Mouse (Mus musculus): Measurements from ENCODE around the gene Syn3. TPM values are rescaled to one million over a fixed set of nuclear protein-coding genes. Genes with fewer than 3 reads are reported as not detected.

The Syn3 gene
- total and polyA plus RNA-seq, 2 experiments from 2014 or later, result 18.3 to 67.4 TPM

- no peak overlapping the region for H3K4me2 ChIP-seq (ENCODE audit: low read depth, low read length)
- H3K36me3 ChIP-seq (ENCODE audit: insufficient read depth, low read length), result no peaks in the 10 kb centered on the region
- no peak overlapping the region for H3K4me3 ChIP-seq (ENCODE audit: low read length)
- H3K9me3 ChIP-seq (ENCODE audit: low read length), result no peaks in the 10 kb centered on the region
- H3K27ac ChIP-seq, result no peak overlapping the region
- H3K4me1 ChIP-seq (ENCODE audit: insufficient read depth, low read length), result no peaks in the 10 kb centered on the region
- DNase-seq (ENCODE audit: low spot score) (no peak), ATAC-seq (no peak)
- no peak overlapping the region for H3K9ac ChIP-seq (replicated peaks; ENCODE audit: low read length)
- no peak for TF ChIP-seq CTCF (IDR thresholded peaks at IDR 0.05; ENCODE audit: low read depth)
- no peaks in the 10 kb centered on the region for H3K27me3 ChIP-seq (ENCODE audit: insufficient read depth, low read length)
- WGBS, result 84% methylated on average over 3 of the region's 3 CpGs
Measured at GRCm38 (mm10) chr10:86242721-86243120, 256.0 kb downstream of the Syn3 start.

GRCm38 (mm10) chr10:86230006-86230405, 268.7 kb downstream of the Syn3 start:
- DNase-seq (ENCODE audit: low spot score), result no peak
- H3K9ac ChIP-seq (replicated peaks; ENCODE audit: low read length), result no peak overlapping the region
- H3K4me3 ChIP-seq (ENCODE audit: low read length), result no peak overlapping the region
- no peak overlapping the region for H3K4me2 ChIP-seq (ENCODE audit: low read depth, low read length)
- ATAC-seq, result no peak
- WGBS, result 76% methylated on average over 6 of the region's 6 CpGs
- H3K36me3 ChIP-seq (ENCODE audit: insufficient read depth, low read length), result no peaks in the 10 kb centered on the region
- no peaks in the 10 kb centered on the region for H3K27me3 ChIP-seq (ENCODE audit: insufficient read depth, low read length)
- no peaks in the 10 kb centered on the region for H3K4me1 ChIP-seq (ENCODE audit: insufficient read depth, low read length)
- no peak for TF ChIP-seq CTCF (IDR thresholded peaks at IDR 0.05; ENCODE audit: low read depth)
- H3K27ac ChIP-seq, result no peak overlapping the region
- H3K9me3 ChIP-seq (ENCODE audit: low read length), result no peaks in the 10 kb centered on the region

GRCm38 (mm10) chr10:86225480-86225879, 273.2 kb downstream of the Syn3 start:
- DNase-seq (ENCODE audit: low spot score), result no peak
- no peak overlapping the region for H3K4me3 ChIP-seq (ENCODE audit: low read length)

GRCm38 (mm10) chr10:86218984-86219383, 279.7 kb downstream of the Syn3 start:
- Histone ChIP-seq H3K4me1 (ENCODE audit: insufficient read depth, low read length) (no peaks in the 10 kb centered on the region), H3K36me3 (ENCODE audit: insufficient read depth, low read length) (no peaks in the 10 kb centered on the region), H3K9ac (replicated peaks; ENCODE audit: low read length) (no peak overlapping the region), H3K9me3 (ENCODE audit: low read length) (no peaks in the 10 kb centered on the region), H3K27ac (no peak overlapping the region), H3K27me3 (ENCODE audit: insufficient read depth, low read length) (no peaks in the 10 kb centered on the region), H3K4me3 (ENCODE audit: low read length) (no peak overlapping the region), H3K4me2 (ENCODE audit: low read depth, low read length) (no peak overlapping the region)
- TF ChIP-seq CTCF (IDR thresholded peaks at IDR 0.05; ENCODE audit: low read depth), result no peak
- 90% methylated on average over 3 of the region's 3 CpGs for WGBS
- no peak for ATAC-seq
- DNase-seq (ENCODE audit: low spot score), result no peak

More at GRCm38 (mm10) chr10:86225480-86225879, 273.2 kb downstream of the Syn3 start:
- no peaks in the 10 kb centered on the region for H3K27me3 ChIP-seq (ENCODE audit: insufficient read depth, low read length)
- H3K9ac ChIP-seq (replicated peaks; ENCODE audit: low read length), result no peak overlapping the region
- no peaks in the 10 kb centered on the region for H3K4me1 ChIP-seq (ENCODE audit: insufficient read depth, low read length)
- no peak overlapping the region for H3K4me2 ChIP-seq (ENCODE audit: low read depth, low read length)
- no peaks in the 10 kb centered on the region for H3K9me3 ChIP-seq (ENCODE audit: low read length)
- TF ChIP-seq CTCF (IDR thresholded peaks at IDR 0.05; ENCODE audit: low read depth), result no peak
- H3K36me3 ChIP-seq (ENCODE audit: insufficient read depth, low read length), result no peaks in the 10 kb centered on the region
- ATAC-seq, result no peak
- WGBS, result 92% methylated on average over 3 of the region's 3 CpGs
- no peak overlapping the region for H3K27ac ChIP-seq

- Histone ChIP-seq H3K9ac (replicated peaks; ENCODE audit: low read length) (no peak overlapping the region), H3K27me3 (ENCODE audit: insufficient read depth, low read length) (no peaks in the 10 kb centered on the region), H3K36me3 (ENCODE audit: insufficient read depth, low read length) (no peaks in the 10 kb centered on the region), H3K4me2 (ENCODE audit: low read depth, low read length) (no peak overlapping the region), H3K4me3 (ENCODE audit: low read length) (no peak overlapping the region), H3K4me1 (ENCODE audit: insufficient read depth, low read length) (no peaks in the 10 kb centered on the region), H3K9me3 (ENCODE audit: low read length) (no peaks in the 10 kb centered on the region), H3K27ac (no peak overlapping the region)
- WGBS, result 90% methylated on average over 2 of the region's 2 CpGs
- no peak for TF ChIP-seq CTCF (IDR thresholded peaks at IDR 0.05; ENCODE audit: low read depth)
- ATAC-seq, result no peak
- DNase-seq (ENCODE audit: low spot score), result no peak
Measured at GRCm38 (mm10) chr10:86216836-86217235, 281.9 kb downstream of the Syn3 start.

GRCm38 (mm10) chr10:86212062-86212461, 286.6 kb downstream of the Syn3 start:
- no peaks in the 10 kb centered on the region for H3K4me1 ChIP-seq (ENCODE audit: insufficient read depth, low read length)
- 89% methylated on average over 4 of the region's 4 CpGs for WGBS
- no peak overlapping the region for H3K27ac ChIP-seq
- H3K9me3 ChIP-seq (ENCODE audit: low read length), result no peaks in the 10 kb centered on the region
- H3K36me3 ChIP-seq (ENCODE audit: insufficient read depth, low read length), result no peaks in the 10 kb centered on the region
- H3K27me3 ChIP-seq (ENCODE audit: insufficient read depth, low read length), result no peaks in the 10 kb centered on the region
- H3K4me3 ChIP-seq (ENCODE audit: low read length), result no peak overlapping the region
- DNase-seq (ENCODE audit: low spot score) (no peak), ATAC-seq (no peak)
- no peak overlapping the region for H3K9ac ChIP-seq (replicated peaks; ENCODE audit: low read length)
- TF ChIP-seq CTCF (IDR thresholded peaks at IDR 0.05; ENCODE audit: low read depth), result no peak
- no peak overlapping the region for H3K4me2 ChIP-seq (ENCODE audit: low read depth, low read length)

- H3K9ac ChIP-seq (replicated peaks; ENCODE audit: low read length), result no peak overlapping the region
- H3K36me3 ChIP-seq (ENCODE audit: insufficient read depth, low read length), result no peaks in the 10 kb centered on the region
- no peaks in the 10 kb centered on the region for H3K4me1 ChIP-seq (ENCODE audit: insufficient read depth, low read length)
- H3K27ac ChIP-seq, result no peak overlapping the region
- ATAC-seq, result no peak
- TF ChIP-seq CTCF (IDR thresholded peaks at IDR 0.05; ENCODE audit: low read depth), result no peak
- DNase-seq (ENCODE audit: low spot score), result no peak
- H3K4me3 ChIP-seq (ENCODE audit: low read length), result no peak overlapping the region
- no peaks in the 10 kb centered on the region for H3K9me3 ChIP-seq (ENCODE audit: low read length)
- no peak overlapping the region for H3K4me2 ChIP-seq (ENCODE audit: low read depth, low read length)
- no peaks in the 10 kb centered on the region for H3K27me3 ChIP-seq (ENCODE audit: insufficient read depth, low read length)
Measured at GRCm38 (mm10) chr10:86203915-86204314, 294.8 kb downstream of the Syn3 start.

All from hindbrain, postnatal 0 days (tissue).